Mouse (Mus musculus) fibroblast of lung, adult 2 months (primary cell): ENCODE results near the gene Rpl31.
A peak's percentile ranks its signal among the peaks of the same experiment; 100 is the strongest.

Experiments used
- DNase-seq: peaks from one replicate; pipeline ENCODE4 v3.0.0-alpha.2; 2011; ENCODE audit warnings: low read depth

Rpl31 gene

GRCm38 (mm10) chr1:39367601-39368266 is at the start of gene Rpl31:
TSS of gene Rpl31 (plus strand) at chr1:39367842.
- peak; percentile 92 for DNase-seq

GRCm38 (mm10) chr1:39317935-39318334 is 49.7 kb upstream of the Rpl31 start:
- peak; percentile 83 for DNase-seq

- DNase-seq, result no peak
These were observed 48.8 kb upstream of the Rpl31 start for GRCm38 (mm10) chr1:39318870-39319269.

GRCm38 (mm10) chr1:39321954-39322353 is 45.7 kb upstream of the Rpl31 start:
- no peak for DNase-seq

- DNase-seq, result peak; percentile 36
These were observed 42.4 kb upstream of the Rpl31 start for GRCm38 (mm10) chr1:39325228-39325627.

- DNase-seq, result no peak
These were observed 40.1 kb upstream of the Rpl31 start for GRCm38 (mm10) chr1:39327546-39327945.

GRCm38 (mm10) chr1:39330857-39331594 is 36.6 kb upstream of the Rpl31 start:
- DNase-seq, result no peak

GRCm38 (mm10) chr1:39332456-39332855 is 35.2 kb upstream of the Rpl31 start:
- DNase-seq, result no peak

GRCm38 (mm10) chr1:39335561-39336196 is 32.0 kb upstream of the Rpl31 start:
- DNase-seq, result no peak

GRCm38 (mm10) chr1:39336788-39337187 is 30.9 kb upstream of the Rpl31 start:
- DNase-seq, result no peak

GRCm38 (mm10) chr1:39338831-39339230 is 28.8 kb upstream of the Rpl31 start:
- no peak for DNase-seq

- no peak for DNase-seq
These were observed 28.2 kb upstream of the Rpl31 start for GRCm38 (mm10) chr1:39339455-39339854.

- no peak for DNase-seq
These were observed 27.5 kb upstream of the Rpl31 start for GRCm38 (mm10) chr1:39340156-39340555.

GRCm38 (mm10) chr1:39340647-39341046 is 27.0 kb upstream of the Rpl31 start:
- DNase-seq, result no peak

- DNase-seq, result no peak
These were observed 25.8 kb upstream of the Rpl31 start for GRCm38 (mm10) chr1:39341807-39342206.

GRCm38 (mm10) chr1:39343242-39343641 is 24.4 kb upstream of the Rpl31 start:
- DNase-seq, result no peak

GRCm38 (mm10) chr1:39344981-39345600 is 22.6 kb upstream of the Rpl31 start:
- DNase-seq, result no peak

- no peak for DNase-seq
These were observed 18.6 kb upstream of the Rpl31 start for GRCm38 (mm10) chr1:39349001-39349400.

GRCm38 (mm10) chr1:39349427-39349826 is 18.2 kb upstream of the Rpl31 start:
- DNase-seq, result no peak

- DNase-seq, result no peak
These were observed 5.7 kb upstream of the Rpl31 start for GRCm38 (mm10) chr1:39361754-39362514.

- DNase-seq, result no peak
These were observed 5.1 kb upstream of the Rpl31 start for GRCm38 (mm10) chr1:39362515-39362893.

GRCm38 (mm10) chr1:39365562-39365961 is 2.1 kb upstream of the Rpl31 start:
- no peak for DNase-seq
